Mouse (Mus musculus): ENCODE results near the gene Dlgap4. TPM values are rescaled to one million over a fixed set of nuclear protein-coding genes. Genes with fewer than 3 reads are reported as not detected.

The Dlgap4 gene
- 27.8 TPM for polyA plus RNA-seq (2015; fragmentation: Illumina TruSeq; extraction: RNeasy Lipid Tissue Mini Kit (QIAGEN cat#74804); ENCODE audit: insufficient read depth, low replicate concordance)

GRCm38 (mm10) chr2:156613541-156614257, at the start of gene Dlgap4:
Dlgap4 (plus strand) TSS chr2:156613705.

GRCm38 (mm10) chr2:156774738-156775454, 161.4 kb downstream of the Dlgap4 start, which contains the start of gene Myl9:
Myl9 (plus strand) TSS chr2:156775420.

Other genes starting within 250 kb of the Dlgap4 start
- gene Epb41l1, start 192.8 kb upstream of the Dlgap4 start, polyA plus RNA-seq (2015; fragmentation: Illumina TruSeq; extraction: RNeasy Lipid Tissue Mini Kit (QIAGEN cat#74804); ENCODE audit: insufficient read depth, low replicate concordance) = 4.6 TPM
- 11.6 TPM for gene Aar2, start 66.1 kb upstream of the Dlgap4 start, polyA plus RNA-seq (2015; fragmentation: Illumina TruSeq; extraction: RNeasy Lipid Tissue Mini Kit (QIAGEN cat#74804); ENCODE audit: insufficient read depth, low replicate concordance)
- 69.0 TPM for gene Myl9, start 161.7 kb downstream of the Dlgap4 start, polyA plus RNA-seq (2015; fragmentation: Illumina TruSeq; extraction: RNeasy Lipid Tissue Mini Kit (QIAGEN cat#74804); ENCODE audit: insufficient read depth, low replicate concordance)
- 7.0 TPM for gene Tgif2, start 226.3 kb downstream of the Dlgap4 start, polyA plus RNA-seq (2015; fragmentation: Illumina TruSeq; extraction: RNeasy Lipid Tissue Mini Kit (QIAGEN cat#74804); ENCODE audit: insufficient read depth, low replicate concordance)
- gene 4930518I15Rik, start 244.2 kb downstream of the Dlgap4 start, polyA plus RNA-seq (2015; fragmentation: Illumina TruSeq; extraction: RNeasy Lipid Tissue Mini Kit (QIAGEN cat#74804); ENCODE audit: insufficient read depth, low replicate concordance) = 11.3 TPM
- gene Rab5if, start 249.4 kb downstream of the Dlgap4 start, polyA plus RNA-seq (2015; fragmentation: Illumina TruSeq; extraction: RNeasy Lipid Tissue Mini Kit (QIAGEN cat#74804); ENCODE audit: insufficient read depth, low replicate concordance) = 115 TPM

All from spleen, adult 10 weeks (tissue).